Mouse (Mus musculus): ENCODE measurements around the gene Pacsin2.
"Not testable (repeated sequence)": the region's sequence is repeated elsewhere in the genome, so short reads cannot be mapped to it uniquely, and the experiment has no call there.

Gene Pacsin2

DNA sequence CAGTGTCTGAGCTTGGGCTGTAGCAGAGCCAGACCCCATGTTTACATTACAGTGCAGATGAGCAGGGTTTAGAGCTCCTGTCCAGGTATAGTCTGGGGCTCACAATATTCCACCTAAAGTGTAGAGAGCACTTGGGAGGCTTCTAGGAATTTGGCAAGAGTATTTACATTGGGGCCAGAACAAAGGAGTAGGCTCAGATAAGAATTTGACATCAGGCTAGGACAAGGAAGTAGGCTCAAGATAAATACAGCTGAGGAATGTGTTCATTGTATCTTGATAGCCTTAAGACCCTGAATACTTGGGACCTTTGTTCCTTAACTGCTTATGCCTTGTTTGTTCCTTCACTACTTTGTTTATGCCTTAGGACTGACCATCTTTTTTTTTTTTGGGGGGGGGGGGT lies 90.3 kb downstream of the Pacsin2 start:
- no peak for DNase-seq (ENCODE audit: low spot score in 2 of 2)

DNA sequence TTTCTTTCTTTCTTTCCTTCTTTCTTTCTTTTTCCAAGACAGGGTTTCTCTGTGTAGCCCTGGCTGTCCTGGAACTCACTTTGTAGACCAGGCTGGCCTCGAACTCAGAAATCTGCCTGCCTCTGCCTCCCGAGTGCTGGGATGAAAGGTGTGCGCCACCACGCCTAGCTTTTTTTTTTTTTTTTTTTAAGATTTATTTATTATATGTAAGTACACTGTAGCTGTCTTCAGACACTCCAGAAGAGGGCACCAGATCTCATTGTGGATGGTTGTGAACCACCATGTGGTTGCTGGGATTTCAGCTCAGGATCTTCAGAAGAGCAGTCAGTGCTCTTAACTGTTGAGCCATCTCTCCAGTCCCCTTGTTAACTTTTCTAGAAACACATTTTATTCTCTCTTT lies 95.7 kb downstream of the Pacsin2 start:
- DNase-seq (ENCODE audit: low spot score in 2 of 2): not testable (repeated sequence)

DNA sequence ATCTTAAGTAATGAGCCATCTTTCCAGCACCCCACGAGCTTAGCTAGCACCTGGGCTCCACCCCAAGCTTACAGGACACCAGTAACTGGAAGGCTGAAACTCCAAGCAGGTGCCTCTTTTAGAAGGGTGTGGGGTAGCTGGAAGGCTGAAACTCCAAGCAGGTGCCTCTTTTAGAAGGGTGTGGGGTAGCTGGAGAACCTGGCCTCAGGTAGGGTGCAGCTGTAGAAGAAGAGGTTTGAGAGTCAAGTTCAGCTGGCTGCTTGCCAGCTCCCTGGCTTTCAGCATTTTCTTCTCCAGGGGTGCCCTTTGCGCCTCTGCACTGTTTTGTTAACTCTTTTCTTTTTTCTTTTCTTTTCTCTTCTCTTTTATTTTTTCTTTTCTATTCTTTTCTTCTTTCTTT lies 96.1 kb downstream of the Pacsin2 start:
- DNase-seq (ENCODE audit: low spot score in 2 of 2): no peak

DNA sequence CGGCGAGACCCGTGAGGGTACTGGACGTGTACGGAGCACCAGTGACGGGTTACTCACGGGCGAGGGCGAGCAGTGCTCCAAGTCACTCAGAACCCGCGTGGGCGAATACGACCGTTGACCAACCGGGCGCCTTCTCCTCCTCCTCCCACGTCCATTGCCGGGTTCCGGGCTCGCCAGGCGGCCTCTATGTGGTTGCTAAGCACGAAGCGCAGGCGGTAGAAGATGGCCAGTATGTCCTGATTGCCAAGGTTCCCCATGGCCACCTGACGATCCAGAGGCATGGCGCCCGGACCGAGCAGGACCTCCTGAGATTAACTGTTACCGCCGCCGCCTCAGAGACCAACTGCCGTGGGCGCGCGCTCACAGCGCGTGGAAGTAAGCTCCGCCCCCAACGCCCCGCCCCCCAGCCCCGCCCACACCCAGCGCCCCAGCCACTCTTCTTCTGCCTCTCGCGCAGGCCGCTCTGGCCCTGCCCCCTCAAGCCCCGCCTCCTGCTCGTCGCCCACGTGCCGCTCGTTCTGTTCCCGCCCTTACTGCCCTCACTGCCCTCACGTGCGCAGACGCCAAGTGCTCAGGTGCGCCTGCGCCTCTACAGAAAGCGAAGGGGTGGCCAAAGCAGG lies 97.4 kb downstream of the Pacsin2 start:
- DNase-seq (ENCODE audit: low spot score in 2 of 2): peak; percentile 75 to 87

DNA sequence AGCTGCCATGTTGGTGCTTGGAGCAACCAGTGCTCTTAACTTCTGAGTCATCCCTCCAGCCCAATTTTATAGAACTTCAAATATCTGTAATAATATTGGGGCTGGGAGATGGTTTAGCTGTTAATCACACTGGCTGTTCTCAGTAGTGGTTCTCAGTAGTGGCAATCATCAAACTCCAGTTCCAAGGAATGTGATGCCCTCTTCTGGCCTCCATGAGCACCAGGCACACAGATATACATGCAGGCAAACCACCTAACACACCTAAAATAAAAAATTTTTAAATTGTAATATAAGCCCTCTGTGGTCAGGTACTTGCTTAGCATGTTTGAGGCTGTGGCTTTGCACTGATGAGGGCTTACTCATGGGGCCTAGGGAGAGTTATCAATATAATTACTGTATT lies 98.7 kb downstream of the Pacsin2 start:
- DNase-seq (ENCODE audit: low spot score in 2 of 2): no peak

DNA sequence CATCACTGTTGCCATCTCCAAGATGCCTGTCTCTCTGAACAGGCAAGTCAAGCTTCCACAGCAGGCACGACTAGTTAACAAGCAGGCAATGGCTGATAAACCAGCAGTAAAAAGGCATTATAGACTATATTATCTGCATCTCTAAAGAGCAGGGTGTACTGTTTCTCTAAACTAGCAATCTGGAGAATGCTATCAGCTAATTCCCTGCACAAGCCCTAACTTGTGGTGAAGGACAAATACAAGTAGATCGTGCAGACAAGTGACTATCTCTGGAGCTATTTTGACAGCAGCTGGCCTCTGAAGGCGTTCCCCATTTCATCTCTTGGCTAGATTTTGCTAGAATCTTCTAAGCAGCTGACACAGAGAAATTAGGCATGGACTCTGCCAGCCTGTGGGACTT lies 100.2 kb downstream of the Pacsin2 start:
- DNase-seq (ENCODE audit: low spot score in 2 of 2): no peak

DNA sequence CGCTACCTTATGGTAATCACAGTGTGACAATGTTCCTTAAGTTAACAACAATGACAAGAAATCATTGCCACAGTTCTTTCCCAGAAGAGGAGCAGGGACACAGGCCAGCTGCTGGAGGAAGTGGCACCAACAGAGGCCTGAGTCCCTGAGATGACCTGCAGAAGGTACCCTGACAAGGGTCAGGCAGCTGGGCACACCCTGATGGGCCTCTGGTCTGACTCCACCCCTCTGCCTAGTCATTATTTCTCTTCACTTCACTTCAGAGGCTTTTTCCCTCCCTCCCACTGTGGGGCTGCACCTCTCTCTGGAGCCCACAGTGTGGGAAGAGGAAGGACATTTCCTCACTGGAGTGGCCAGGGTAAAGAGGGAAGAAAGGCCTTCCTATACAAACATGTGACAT lies 101.6 kb downstream of the Pacsin2 start:
- not testable (repeated sequence) for DNase-seq (ENCODE audit: low spot score in 2 of 2)

DNA sequence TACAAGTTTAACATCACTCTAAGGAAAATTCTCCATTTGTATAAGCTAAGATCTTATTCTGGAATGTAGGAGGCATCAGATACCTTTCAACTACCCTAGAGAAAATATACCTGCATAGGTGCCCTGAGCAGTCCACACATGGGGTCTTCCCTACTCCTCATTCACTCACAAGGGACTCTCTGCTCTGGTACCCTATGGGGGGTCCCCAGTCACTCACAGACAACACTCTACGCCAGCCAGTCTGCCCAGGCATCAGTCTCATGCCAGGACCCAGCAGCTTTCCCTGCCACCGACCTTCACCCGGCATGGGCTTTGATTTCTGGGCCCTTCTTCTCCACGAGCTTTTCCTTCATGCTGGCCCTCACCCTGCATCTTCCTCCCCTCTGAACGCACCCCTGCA lies 103.5 kb downstream of the Pacsin2 start:
- not testable (repeated sequence) for DNase-seq (ENCODE audit: low spot score in 2 of 2)

DNA sequence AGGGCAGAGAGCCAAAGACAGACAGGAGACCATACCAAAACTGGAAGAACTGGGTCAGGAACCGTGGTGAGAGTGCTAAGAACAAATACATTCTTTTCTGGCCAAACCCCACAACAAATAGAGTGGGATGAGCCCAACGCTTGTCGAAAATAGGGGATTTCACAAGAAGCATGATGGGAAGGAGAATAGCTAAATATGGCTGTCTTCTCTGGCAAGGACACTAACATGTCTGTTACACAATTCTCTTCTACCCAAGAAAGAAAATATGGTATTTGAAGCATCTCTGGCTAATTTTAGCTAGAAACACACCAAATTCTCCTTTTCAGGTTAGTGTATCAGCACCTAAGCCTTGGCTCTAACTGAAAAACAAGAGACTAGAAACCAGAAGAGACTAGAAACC lies 104.3 kb downstream of the Pacsin2 start:
- no peak for DNase-seq (ENCODE audit: low spot score in 2 of 2)

DNA sequence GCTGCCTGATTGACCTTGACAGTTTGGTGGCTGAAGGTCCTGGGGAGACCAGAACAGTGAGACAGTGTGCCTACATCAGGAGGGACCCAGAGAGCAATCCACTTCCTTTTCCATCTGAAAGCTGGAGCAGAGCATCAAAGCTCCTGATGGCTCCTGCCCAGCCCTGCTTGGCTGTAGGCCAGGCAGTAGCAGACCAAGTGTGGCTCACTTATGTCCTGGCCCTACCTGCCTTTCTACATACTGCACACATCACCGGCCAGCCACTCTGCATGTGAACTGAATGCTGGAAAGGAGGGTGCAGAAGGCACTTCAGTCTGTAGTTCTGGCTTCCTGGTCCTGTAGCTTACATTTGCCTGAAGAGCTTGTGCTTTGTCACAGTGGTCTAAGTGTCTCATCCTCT lies 105.9 kb downstream of the Pacsin2 start:
- DNase-seq (ENCODE audit: low spot score in 2 of 2): no peak

DNA sequence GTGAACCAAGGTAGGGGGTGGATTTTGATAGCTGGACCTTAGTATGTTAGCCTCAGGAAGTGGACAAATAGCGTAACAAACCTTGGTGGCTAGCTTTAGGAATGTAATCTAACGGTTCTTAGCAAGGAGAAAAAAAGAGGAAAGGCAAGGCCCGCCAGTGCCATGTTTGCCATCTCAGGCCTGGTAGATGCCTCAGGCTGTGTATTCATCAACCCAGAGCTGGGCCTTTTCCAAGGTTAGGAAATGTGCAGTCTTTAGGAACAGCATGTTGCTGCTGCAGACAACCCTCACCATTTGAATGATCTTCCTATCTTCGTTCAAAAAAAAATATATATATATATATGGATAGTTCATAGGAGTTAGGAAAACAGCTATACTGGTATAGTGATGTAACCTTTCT lies 112.9 kb downstream of the Pacsin2 start:
- no peak for DNase-seq (ENCODE audit: low spot score in 2 of 2)

DNA sequence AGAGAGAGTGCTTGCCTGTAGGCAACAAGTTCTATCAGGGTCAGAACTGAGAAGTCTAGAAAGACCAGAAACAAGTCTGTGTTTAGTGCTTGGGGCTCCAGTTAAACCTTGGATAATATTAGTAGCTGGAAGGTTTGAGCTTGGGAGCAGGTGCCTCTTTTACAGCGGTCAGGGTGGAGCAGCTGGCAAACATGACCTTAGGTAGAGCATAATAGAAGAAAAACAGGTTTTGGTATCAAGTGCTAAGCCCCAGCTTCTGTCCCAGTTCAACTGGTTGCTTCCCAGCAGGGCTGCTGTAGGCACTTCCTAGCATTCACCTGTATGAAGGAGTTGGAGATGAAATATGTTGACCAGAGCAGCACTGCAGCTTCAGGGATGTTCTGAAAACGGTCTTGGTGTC lies 113.5 kb downstream of the Pacsin2 start:
- DNase-seq (ENCODE audit: low spot score in 2 of 2): peak in 1 of 2 experiments; percentile 44

DNA sequence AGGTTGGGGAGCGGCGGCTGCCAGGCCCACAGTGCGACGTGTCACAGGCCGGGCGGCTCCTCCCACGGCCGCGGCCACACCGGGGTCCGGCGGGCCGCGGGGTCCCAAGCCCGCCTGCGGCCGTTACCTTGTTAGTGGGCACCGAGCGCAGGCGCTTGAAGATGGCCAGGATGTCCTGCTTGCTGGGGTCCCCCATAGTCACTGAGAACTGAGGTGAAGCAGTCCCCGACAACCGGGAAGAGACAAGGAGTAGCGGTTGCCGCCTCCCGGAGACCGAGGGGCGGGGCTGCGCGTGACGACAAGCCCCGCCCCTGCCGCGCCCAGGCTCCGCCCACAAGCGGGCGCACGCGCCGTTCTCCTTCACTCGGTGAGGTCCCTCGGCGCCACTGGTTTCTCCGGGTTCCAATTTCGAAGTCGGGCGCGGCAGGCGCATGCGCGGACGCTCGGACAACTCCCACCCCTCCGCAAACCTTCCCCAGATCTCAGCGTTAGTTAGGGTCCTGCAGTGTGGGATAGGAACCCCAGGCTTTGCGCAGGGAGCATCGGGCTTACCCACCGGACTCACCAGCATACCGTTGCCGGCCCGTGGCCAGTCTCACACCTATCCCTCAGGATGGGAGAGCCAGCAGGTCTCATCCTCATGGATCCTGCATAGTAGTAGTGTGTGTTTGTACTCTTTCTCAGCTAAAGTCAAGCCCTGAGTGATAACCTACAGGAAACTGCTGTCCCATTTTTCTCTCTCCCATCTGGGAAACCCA lies 114.3 kb downstream of the Pacsin2 start, which contains the start of gene Arfgap3:
Arfgap3 (minus strand) TSS at position 294 of the 758 bp plus-strand sequence.
- peak; percentile 94 for DNase-seq (ENCODE audit: low spot score in 2 of 2)

DNA sequence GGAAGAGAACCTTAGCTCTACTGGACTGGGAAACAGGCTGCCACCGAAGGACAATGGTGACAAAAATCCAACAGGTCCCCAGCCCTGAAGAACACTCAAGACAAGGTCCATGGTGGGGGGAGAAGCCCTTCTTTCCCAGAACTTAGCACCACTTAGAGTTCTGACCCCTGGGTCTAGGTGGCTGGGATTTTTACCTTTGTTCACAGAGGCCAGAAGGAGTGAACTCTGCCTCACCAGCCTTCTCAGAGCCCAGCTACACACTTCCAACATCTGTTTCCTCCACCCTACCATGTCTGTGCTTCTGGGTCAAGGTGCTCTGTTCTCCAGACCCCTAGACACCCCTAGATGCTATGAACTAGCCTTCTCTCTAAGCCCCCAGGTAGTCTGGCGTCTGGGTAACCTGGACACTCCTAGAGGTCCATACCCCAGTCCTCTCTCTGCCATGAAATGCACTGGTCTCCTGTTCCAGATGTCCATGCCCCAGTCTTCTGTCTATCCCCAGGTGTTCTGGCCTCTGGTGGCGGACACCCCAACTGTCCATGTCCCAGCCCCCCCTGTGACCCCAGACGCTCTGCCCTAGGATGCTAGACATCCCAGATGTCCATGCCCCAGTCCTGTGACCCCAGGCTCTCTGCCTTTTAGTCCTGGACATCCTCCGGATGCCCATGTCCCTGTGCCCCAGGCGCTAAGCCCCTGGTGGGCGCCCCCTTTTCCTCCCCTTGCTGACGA lies 115.0 kb downstream of the Pacsin2 start:
- DNase-seq (ENCODE audit: low spot score in 2 of 2): no peak

DNA sequence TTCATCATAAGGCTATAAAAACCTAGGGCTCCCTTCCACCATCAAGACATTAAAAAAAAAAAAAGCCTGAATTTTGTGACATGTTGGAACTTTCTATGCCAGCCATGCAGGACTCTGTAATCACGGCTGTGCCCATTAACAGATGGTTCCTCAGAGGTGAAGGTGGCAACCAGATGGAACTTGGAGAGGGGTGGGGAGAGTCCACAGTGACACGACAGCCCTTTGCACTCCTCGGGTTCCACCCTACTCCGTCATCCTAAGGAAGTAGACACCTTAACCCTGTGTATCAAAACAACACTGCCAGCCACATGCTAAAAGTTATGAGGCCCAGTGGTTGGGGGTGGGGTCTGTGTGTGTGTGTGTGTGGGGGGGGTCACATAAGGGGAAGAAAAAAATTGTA lies 115.7 kb downstream of the Pacsin2 start:
- no peak for DNase-seq (ENCODE audit: low spot score in 2 of 2)

DNA sequence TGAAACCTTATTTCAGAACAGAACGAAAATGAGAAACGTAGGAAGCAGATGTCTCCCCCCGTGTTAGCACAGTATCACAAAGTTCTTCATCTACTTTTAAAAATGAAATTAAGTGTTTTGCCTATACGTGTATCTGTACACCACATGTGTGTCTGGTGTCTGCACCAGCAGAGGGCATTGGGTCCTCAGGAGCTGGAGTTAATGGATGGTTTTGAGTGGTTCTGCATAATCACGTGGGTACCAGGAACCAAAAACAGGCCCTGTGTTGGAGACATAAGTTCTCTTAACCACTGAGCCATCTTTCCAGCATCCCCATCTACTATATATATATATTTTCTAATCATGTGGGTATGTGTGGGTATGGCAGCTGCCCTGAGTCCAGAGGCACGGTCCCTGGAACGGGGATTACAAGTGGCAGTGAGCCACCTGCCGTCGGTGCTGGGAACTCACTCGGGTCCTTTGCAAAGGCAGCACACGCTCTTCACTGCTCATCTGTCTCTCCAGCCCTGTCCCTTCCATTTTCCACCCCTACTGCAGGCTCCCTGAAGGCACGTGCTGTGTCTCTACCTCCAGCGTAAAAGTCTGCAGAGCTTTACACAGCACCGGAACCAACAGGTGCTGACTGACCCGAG lies 118.4 kb downstream of the Pacsin2 start:
- no peak for DNase-seq (ENCODE audit: low spot score in 2 of 2)

DNA sequence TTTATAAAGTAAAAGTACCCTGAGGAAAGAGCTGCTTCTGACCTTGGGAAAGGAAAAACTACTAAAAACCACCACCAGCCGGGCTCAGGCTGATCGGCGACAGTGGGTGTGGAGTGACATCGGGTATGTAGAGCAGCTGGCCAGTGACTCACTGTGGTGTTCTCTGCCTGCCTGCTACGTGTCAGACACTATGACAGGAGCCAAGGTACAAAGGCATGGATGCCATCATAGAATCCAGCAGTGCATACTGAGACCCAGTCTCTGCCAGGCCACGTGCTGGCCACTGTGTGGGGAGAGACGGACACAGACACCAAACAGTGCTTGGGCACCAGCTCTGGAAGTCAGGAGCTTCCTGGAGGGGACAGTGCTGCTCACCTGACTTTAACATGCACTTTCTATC lies 119.5 kb downstream of the Pacsin2 start:
- DNase-seq (ENCODE audit: low spot score in 2 of 2): no peak

DNA sequence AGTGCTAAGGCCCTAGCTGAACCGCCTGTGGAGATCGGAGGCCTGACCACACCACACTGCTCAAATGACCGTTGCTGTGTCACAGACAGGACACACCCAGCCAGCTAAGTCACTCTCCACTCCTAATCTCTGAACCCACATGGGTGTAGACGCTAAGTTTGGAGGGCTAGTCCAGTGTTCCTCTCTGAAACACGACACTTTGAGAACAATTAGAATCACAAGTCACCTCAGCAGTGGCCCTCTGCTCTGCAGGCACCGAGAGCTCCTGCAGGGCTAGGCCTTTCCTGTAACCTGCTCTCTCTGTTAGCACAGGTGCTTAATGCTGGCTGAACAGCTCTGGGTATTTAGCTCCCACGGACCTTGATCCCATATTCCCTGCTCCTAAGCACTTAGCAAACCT lies 120.2 kb downstream of the Pacsin2 start:
- DNase-seq (ENCODE audit: low spot score in 2 of 2): no peak

DNA sequence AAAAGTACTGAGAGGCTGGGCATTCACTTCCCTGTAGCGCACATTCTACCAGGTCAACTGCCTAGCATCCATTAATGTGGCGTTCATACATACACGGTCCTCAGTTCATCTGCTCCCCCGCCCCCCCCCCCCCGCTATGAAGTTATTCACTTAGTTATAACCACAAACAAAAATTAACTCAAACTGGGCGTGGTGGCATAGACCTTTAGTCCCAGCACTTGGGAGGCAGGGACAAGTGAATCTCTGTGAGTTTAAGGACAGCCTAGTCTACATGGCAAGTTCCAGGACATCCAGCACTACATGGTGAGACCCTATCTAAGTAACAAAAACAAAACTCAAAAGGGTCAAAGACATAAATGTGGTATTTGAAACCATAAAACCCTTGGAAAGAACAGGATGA lies 125.5 kb downstream of the Pacsin2 start:
- no peak for DNase-seq (ENCODE audit: low spot score in 2 of 2)

DNA sequence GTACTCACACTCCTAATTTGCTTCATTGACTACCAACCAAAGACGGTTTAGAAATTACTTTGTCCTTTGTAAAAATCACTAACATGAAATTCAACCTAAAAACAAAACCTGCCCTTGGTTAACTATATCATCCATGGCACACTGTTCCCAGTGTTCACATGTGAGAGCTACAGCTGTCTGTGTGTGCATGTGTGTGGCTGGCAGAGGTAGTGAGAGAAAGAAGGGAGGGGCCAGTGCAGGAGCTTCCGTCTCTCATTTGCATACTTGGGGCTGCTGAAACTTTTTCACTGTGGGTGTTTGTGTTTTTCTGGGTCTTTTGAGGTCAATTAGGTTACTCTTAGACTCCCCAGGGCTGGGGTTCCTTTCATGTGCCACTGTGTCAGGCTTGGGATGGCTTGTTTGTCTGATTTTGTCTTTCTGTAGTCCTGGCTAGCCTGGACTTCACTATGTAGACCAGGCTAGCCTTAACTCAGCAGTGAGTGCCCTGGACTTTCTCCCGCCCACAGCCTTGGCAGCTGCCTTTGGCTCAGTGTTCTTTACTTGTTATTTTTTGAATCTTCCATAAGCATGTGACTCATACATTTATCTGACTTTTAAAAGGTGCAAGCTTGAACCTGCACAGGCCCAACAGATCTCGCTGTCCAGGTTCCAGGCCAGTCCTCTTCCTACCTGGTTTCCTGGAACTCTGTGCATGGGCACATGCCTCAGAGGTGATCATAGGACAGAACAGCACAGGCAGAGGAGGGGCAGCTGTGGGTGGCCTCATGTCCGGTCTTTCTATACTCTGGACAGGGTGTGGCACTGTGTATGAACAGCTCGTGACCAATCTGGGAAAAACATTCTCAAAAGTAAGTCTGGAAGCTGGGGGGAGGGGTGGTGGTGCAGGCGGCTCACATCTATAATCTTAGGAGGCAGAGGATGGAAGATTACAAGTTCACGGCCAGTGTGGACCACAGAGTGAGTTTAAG lies 126.2 kb downstream of the Pacsin2 start:
- DNase-seq (ENCODE audit: low spot score in 2 of 2): peak; percentile 47 to 64

DNA sequence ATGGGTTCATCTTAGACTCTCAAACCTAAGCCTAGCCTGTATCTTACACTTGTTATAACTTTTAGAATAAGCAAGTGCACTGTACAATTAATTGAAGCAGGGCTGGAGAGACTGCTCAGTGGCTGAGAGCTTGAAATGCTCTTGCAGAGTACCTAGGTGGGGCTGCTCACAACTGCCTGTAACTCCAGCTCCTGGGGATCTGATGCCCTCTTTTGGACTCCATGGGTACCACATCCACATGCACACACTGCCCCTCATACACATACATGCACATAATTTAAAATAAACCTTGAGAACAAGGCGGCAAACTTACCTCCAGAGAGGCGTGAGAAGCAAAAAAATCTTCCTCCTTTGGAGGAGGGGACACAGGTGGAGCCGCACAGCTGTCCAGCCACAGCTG lies 132.0 kb downstream of the Pacsin2 start:
- no peak for DNase-seq (ENCODE audit: low spot score in 2 of 2)

All from urinary bladder, postnatal 36 days (tissue).